Mouse (Mus musculus) spleen, postnatal 10 days (tissue): ENCODE measurements around the gene Aldh4a1.

Source experiments
- DNase-seq, 2 experiments: peaks; one replicate each; pipeline ENCODE4 v3.0.0; 2021 to 2022; ENCODE audit warnings: low spot score in 2 of 2

Aldh4a1 gene

GRCm38 (mm10) chr4:139589351-139590027, 33.2 kb upstream of the Aldh4a1 start:
- DNase-seq, result no peak

- no peak for DNase-seq
These were observed 32.2 kb upstream of the Aldh4a1 start for GRCm38 (mm10) chr4:139590446-139590845.

DNA sequence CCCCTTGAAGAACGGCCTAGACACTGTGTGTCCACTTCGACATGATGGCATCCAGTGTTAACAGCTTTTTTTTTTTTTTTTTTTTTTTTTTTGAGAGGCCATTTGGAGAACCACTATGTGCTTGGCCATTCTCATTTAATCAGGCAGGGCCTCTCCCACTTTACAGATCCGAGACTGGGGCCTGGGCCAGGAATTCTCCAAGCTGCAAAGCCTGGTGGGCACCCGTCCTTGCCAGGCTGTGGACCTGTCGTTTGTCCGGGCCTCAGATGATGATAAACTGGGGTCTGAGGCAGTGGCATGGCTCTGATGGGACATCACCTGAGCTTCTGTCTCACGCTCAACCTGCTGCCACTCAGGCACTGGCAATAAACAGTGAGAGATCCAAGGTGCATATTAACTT, 29.8 kb upstream of the Aldh4a1 start:
- no peak for DNase-seq

DNA sequence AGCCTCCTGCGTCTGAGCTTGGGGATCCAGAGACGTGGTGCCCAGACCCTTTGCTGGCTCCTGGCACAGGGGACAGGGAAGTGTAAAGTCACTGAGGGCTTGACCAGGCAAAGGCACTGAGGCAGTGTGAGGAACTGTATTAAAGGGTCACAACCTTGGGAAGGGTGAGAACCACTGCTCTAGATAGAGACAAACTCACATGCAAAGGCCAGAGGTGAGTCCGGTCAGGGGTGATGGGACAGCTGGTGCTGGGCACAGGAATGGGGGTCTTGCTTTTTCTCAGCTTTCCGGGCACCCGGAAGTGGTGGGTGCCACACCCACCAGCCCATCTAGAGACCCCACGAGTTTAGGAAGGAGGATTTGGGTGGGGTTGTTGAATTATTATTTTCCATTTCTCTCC, 29.3 kb upstream of the Aldh4a1 start:
- DNase-seq, result no peak

- DNase-seq, result no peak
These were observed 28.6 kb upstream of the Aldh4a1 start for GRCm38 (mm10) chr4:139594062-139594461.

DNA sequence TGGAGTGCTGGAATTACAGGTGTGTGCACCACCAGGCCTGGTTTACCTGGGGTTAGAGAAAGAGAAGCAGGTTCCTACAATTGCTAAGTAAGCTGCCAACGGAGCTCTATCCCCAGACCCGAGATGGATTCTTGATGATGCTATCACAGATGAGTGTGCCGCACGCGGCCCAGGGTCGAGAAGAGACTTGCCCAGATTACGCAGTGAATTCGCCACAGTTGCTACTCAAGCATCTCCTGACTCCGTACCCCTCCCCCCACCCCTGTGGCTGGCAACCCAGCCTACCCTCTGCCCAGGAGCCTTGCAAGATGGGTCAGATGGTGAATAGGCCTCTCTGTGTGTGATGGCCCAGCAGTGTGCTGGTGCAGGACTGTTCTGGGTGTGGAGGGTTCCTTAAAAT, 26.0 kb upstream of the Aldh4a1 start:
- no peak for DNase-seq

DNA sequence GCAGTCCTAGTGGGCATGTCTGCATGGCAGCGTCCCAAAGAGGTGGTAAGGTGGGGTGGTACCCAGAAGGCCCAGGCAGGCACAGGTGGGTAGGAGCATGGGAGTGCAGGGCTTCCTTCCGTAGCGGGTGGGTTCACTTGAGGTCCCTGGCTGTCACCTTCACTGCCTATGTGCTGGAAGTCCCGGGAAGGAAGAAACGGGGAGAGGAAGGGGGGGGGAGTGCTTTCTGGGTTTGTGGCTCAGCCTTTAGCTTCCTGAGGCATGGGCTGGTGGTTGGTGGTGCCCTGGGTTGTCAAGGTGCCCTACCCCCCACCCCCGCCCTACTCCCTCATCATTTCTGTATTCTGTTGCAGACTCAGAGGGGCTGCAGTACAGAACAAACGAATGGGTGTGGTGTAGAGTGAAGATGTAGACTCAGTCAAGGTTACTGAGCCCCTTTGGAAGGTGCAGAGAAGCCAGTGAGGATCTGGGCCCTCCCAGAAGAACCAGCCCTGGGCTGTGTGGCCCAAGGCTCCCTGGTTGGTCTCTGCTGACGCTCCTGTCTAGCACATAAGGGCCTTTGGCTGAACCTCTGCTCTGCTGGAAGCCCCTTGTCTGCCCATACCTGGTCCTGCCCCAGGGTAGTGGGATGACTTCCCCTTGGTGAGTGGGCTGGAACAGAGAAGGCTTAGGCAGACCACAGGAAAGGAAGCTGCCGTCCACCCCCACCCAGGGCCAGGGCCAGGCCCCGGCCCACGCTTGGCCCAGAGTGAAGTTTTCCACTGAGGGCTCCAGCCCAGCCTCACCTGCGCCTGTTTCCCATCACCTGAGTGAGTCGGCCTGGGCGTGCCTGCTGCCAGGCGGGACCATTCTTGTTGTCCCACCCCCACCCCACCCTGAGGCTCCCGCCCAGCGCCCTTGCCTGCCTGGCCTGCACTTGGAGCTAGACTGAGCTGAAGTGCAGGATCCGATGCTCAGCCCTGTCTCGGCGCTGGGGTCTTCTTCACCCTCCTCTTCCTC, 25.1 kb upstream of the Aldh4a1 start:
- no peak for DNase-seq

DNA sequence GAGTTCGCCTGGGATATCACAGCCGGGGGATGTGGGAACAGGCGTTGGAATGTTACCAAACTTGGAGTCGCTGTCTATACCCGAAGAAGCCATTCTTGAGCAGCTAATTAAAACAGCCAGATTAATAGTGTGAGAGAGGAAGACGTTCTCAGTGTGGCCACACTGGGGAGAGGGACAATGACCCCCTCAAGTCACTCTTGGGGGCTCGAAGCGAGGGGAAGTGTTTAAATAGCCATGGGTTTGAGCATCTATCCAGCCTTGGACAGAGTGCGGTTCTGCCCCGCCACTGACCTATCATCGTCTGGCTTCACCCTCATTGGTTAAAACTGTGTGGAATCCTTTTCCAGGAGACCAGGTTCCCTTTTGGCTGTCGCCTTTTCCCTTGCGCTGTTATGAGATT, 24.3 kb upstream of the Aldh4a1 start:
- DNase-seq, result no peak

DNA sequence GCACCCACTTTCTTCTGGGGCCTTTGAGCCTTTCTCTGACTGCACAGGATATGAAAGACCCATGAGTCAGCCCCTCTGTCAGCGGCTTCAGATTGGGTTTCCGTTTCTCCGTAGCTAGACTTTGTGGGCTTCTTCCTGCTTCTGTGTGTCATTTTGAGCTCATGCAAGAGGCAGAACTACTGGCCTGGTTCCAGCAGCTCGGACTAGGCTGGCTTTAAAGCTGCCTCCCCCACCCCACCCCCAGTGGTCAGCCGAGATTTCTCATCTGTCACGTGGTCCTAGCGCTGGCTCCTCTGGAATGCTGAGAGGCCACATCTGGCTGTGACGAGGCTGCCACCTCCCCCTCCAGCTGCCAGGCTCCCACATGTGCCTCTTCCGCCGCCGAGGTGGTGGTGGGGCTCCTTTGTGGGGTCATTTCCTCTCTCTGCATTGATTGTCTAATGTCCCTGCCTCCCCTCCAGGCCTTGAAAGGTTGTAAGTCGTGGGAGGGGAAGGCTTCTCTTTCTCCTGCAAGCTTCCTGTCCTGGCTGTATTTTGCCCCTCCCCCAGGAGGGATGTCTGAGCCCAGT, 23.6 kb upstream of the Aldh4a1 start:
- DNase-seq, result peak in 1 of 2 experiments; percentile 62

- no peak for DNase-seq
These were observed 20.9 kb upstream of the Aldh4a1 start for GRCm38 (mm10) chr4:139601519-139602356.

DNA sequence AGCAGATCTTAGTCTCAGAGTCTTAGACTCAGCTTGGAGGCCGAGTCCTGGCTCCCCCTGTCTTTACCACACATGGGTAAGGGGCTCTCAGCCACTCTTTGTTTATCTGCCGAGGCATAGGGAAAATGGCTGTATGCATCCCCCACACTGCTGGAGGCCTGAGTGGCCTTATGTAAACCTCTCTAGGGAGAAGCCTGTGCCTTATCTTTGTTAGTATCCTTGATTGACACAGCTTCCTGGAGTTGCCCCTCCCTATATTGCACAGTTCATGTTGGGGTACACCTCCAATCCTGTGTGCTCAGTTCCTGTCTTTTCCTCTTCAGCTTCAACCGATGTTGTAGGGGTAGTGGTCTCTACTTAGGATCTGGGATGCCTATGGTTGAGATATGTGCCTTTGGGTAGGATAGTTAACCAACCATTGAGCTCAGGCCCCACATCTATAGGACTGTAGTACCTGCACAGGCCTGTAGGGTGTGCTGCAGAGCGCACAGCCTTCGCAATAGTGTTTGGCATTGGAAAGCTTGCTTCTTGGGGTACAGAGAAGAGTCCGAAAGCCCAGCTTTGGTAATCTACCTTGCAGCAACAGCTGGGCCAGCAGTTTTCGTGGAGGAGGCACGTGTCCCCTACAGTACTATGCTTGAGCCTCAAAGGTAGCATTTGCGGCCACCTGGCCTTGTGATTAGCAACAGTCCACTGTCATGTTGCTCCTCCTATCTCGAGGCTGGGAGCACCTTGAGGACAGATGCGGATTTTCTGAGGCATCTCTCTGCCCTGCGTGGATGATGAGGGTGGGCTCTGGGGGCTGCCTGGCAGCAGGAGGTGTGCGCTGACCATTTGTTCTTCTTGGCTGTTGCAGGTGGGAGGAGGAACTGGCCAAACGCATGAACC, 20.1 kb upstream of the Aldh4a1 start, which contains the start of gene Gm21969:
TSS of gene Gm21969 (plus strand) at position 830 of the 888 bp plus-strand sequence.
- peak; percentile 58 to 78 for DNase-seq

- no peak for DNase-seq
These were observed 17.4 kb upstream of the Aldh4a1 start for GRCm38 (mm10) chr4:139605216-139605615.

DNA sequence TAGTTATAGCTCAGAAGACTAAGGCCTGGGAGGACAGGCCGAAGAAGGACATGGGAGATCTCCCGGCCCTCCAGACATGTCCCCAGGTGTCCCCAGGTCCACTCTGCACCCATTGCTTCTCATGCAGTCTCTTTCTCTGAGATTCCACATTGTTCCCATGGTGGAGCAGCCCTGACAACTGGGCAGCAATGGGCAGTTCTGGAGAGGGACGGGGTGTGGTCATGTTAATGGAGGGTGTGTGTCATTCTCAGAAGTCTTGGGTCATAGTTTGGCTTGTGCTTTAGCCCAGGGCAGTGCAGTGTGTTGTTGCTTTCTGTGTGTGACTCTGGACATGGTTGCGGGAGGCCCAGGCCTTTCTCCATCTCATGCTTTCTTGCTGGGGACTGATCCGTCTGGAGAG, 15.9 kb upstream of the Aldh4a1 start:
- no peak for DNase-seq

- no peak for DNase-seq
These were observed 13.7 kb upstream of the Aldh4a1 start for GRCm38 (mm10) chr4:139608975-139609374.

DNA sequence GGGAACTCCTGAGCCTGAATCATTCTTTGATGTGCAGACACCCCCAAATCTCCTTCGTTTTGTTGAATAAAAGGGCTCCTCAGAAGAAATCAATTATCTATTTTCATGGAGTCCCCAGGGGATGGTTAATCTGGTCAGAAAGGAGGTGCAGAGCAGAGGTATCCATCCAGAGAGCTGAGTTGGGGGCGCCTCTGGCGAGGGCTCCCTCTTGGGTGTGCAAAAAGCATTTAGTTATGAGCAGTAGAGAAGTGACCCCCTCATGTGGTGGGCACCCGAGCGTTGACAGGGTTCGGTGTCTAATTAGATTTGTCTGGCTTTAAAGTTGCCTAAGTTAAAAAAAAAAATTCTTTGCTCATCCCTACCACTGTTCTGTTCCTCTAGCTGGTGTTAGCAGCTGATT, 11.7 kb upstream of the Aldh4a1 start:
- DNase-seq, result no peak

DNA sequence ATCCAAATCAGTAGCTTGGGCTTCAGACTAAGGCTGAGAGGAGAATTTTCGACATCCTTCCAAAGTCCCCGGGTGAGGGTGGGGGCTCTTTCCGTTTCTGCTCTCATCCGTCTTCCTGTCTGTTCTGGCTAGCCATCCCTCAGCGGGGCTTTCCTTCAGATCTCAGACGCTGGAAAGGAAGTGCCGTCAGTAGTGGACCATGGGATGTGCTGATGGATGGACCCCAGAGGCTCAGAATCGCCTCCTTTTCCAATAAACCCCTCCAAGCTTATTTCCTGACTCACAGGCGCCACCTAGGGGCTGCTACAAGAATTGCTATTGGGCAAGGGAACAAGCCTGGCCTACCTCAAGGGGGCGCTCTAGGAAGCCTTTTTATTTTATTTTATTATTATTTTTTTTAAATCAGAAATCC, 11.1 kb upstream of the Aldh4a1 start:
- DNase-seq, result peak; percentile 69 to 86

- no peak for DNase-seq
These were observed 8.0 kb upstream of the Aldh4a1 start for GRCm38 (mm10) chr4:139614524-139615260.

DNA sequence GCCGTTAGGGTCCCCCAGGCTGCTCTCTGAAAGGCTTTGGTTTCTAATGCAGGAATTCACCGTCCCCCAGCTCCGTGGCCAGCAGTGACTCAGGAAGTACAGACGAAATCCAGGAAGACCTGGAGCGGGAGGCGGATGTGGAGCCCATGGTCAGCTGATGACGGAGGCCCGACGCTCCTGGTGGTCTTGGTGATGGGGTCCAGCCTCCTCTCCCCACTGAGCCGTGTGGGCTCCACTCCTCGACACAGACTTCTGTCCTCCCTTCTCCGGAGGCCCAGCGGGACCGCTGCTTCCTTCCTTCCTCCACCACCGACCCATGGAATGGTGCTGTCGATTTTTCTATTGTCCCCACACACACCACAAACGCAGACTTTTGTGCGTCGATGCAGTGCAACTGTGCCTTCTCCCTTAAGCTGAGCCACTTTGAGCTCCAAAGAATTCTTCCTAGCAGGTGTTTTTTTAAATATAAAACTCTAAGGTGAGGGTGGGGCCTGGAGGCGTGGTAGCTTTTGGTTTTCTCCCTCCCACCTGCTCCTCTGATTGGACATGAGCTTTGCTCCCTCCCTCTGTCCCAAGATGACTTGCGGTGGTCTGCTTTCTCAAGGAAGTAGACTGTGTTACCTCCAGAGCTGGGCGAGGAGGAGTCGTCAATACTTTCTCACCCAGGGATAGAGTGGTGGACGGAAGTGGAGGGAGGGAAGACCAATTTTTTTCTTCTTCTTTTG, 6.2 kb upstream of the Aldh4a1 start:
- DNase-seq, result peak; percentile 46 to 74

DNA sequence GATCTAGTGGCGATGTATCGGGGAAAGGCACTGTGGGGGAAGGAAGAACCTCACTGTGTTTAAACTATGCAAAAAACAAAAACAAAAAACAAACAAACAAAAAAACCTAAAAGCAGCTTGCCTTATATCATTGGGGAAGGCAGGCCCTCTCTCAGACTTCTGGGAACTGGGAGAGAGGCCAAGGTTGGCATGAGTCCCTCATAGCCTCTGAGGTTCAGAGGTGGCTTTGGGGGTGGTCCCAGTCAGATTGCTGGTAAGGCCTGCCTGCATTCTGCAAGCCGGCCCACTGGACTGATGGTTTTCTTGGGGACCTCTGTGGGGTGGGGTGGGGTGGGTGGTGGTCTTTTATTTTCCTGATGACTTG, 5.7 kb upstream of the Aldh4a1 start:
- DNase-seq, result no peak
